Mouse (Mus musculus): ENCODE measurements around the gene Nup188.

- TF ChIP-seq POLR2A (IDR thresholded peaks at IDR 0.05; ENCODE audit: low read depth, low read length) (peak; percentile 92; the same call in 1 of the 2 replicates), CTCF (IDR thresholded peaks at IDR 0.05; ENCODE audit: borderline replicate concordance, insufficient read depth, low read length) (no peak)
Observed at GRCm38 (mm10) chr2:30286192-30287026, at the start of gene Nup188, which contains the start of gene Dolk.

Data from embryonic fibroblast, embryonic 13.5 days (primary cell).